Mouse (Mus musculus) heart, postnatal 0 days (tissue): ENCODE results near the gene Taf3. TPM values are rescaled to one million over a fixed set of nuclear protein-coding genes. Genes with fewer than 3 reads are reported as not detected.

Experiments
- ATAC-seq: fragments of 200-750 bp; cut with Nextera tagmentation; 2 replicates; pipeline ENCODE4 v1.8.0; 2017; ENCODE audit warnings: low read depth, moderate number of reproducible peaks, moderate library complexity; ENCODE audit not compliant: insufficient read depth
- DNase-seq: peaks from one replicate; pipeline ENCODE4 v3.0.0-alpha.2; 2016; ENCODE audit warnings: low spot score
- H3K27ac ChIP-seq: fragments of 300-500 bp; sonication (generic); 2 replicates; pipeline ENCODE4 v1.5.1; 2014; ENCODE audit warnings: low read depth, mild to moderate bottlenecking
- H3K27me3 ChIP-seq: fragments of 300-500 bp; sonication (generic); 2 replicates; pipeline ENCODE4 v1.6.1; 2014; ENCODE audit warnings: low read length, mixed read lengths; ENCODE audit not compliant: control insufficient read depth, insufficient read depth
- H3K36me3 ChIP-seq: fragments of 300-500 bp; sonication (generic); replicated peaks from 2 replicates; pipeline ENCODE4 v1.6.1; 2014; ENCODE audit warnings: low read length, mixed read lengths; ENCODE audit not compliant: control insufficient read depth, insufficient read depth
- H3K4me1 ChIP-seq: fragments of 300-500 bp; sonication (generic); 2 replicates; pipeline ENCODE4 v1.6.1; 2014; ENCODE audit warnings: antibody characterized with exemption; ENCODE audit not compliant: control insufficient read depth, insufficient read depth
- H3K4me2 ChIP-seq: fragments of 300-500 bp; sonication (generic); 2 replicates; pipeline ENCODE4 v1.6.1; 2014; ENCODE audit warnings: low read depth, mild to moderate bottlenecking, low read length, moderate library complexity
- H3K4me3 ChIP-seq: fragments of 300-500 bp; sonication (generic); 2 replicates; pipeline ENCODE4 v1.5.1; 2014; ENCODE audit warnings: low read depth, low read length
- H3K9ac ChIP-seq: fragments of 300-500 bp; sonication (generic); replicated peaks from 2 replicates; pipeline ENCODE4 v1.6.1; 2014; ENCODE audit warnings: low read depth, low read length, mixed read lengths
- H3K9me3 ChIP-seq: fragments of 300-500 bp; sonication (generic); replicated peaks from 2 replicates; pipeline ENCODE4 v1.6.1; 2016; ENCODE audit warnings: low read length; ENCODE audit not compliant: control insufficient read depth
- CTCF ChIP-seq: IDR thresholded peaks from 2 replicates; pipeline ENCODE4 v1.5.1; 2016; ENCODE audit warnings: antibody characterized with exemption, control low read depth, low read depth
- EP300 ChIP-seq: IDR thresholded peaks from 2 replicates; pipeline ENCODE4 v1.6.1; 2016; ENCODE audit warnings: antibody characterized with exemption, low read depth
- WGBS: fragments of 180-500 bp; shearing (Covaris S2); extraction: QIAGEN DNeasy Blood & Tissue Kit; methylation state at CpG from one replicate; pipeline ENCODE4 v1.1.7; 2014; 5-methylcytosine and 5-hydroxymethylcytosine counted together
- polyA plus RNA-seq: library from polyadenylated mRNA; unstranded; fragments of >200 nt; fragmentation: Nextera tagmentation; extraction: Ambion mirVana; gene quantifications from 2 replicates; pipeline ENCODE4 v1.2.1, GENCODE M21; 2015
- total RNA-seq: library from RNA; depleted of rRNA; stranded (reverse); fragments of >200 nt; gene quantifications from 2 replicates; pipeline ENCODE4 v1.2.3, GENCODE M21; 2014; ENCODE audit warnings: low replicate concordance; rRNA removed

The Taf3 gene
- 2.2 and 3.0 TPM in 2 replicates for total RNA-seq
- 6.3 and 6.6 TPM in 2 replicates for polyA plus RNA-seq

- peak; percentile 93 for ATAC-seq
- Histone ChIP-seq H3K4me2 (peak within 1 kb of the TSS; percentile 93), H3K9ac (peak within 1 kb of the TSS; percentile 91), H3K9me3 (no peaks in the 10 kb centered on the region), H3K27me3 (no peaks in the 10 kb centered on the region), H3K27ac (peak within 1 kb of the TSS; percentile 55; the same call in 1 of the 2 replicates), H3K4me1 (peaks cover 8% of the 10 kb centered on the region; the same call in 1 of the 2 replicates), H3K4me3 (peak within 1 kb of the TSS; percentile 99), H3K36me3 (0 out of 2 replicates have a peak, but pooled peaks cover 3% of the 10 kb centered on the region)
- WGBS: under 1% methylated on average over 35 of the region's 36 CpGs
- TF ChIP-seq CTCF (no peak), EP300 (no peak)
- DNase-seq: peak; percentile 93
These were observed at the start of gene Taf3 for GRCm38 (mm10) chr2:10048461-10048860. Gene Taf3 (minus strand): TSS chr2:10048596.

GRCm38 (mm10) chr2:10094327-10095100 lies 46.1 kb upstream of the Taf3 start:
- 87% methylated on average over 14 of the region's 14 CpGs for WGBS
- no peak overlapping the region for H3K4me3 ChIP-seq
- H3K9me3 ChIP-seq: no peaks in the 10 kb centered on the region
- ATAC-seq: no peak
- no peak for TF ChIP-seq EP300
- TF ChIP-seq CTCF: no peak
- no peaks in the 10 kb centered on the region for H3K4me1 ChIP-seq
- no peaks in the 10 kb centered on the region for H3K27me3 ChIP-seq
- no peak for DNase-seq
- H3K36me3 ChIP-seq: peaks cover 41% of the 10 kb centered on the region
- no peak overlapping the region for H3K9ac ChIP-seq
- no peak overlapping the region for H3K27ac ChIP-seq
- H3K4me2 ChIP-seq: no peak overlapping the region

GRCm38 (mm10) chr2:10087256-10087850 lies 39.0 kb upstream of the Taf3 start:
- Histone ChIP-seq H3K4me3 (no peak overlapping the region), H3K27me3 (no peaks in the 10 kb centered on the region), H3K9ac (no peak overlapping the region), H3K4me2 (no peak overlapping the region), H3K4me1 (no peaks in the 10 kb centered on the region), H3K9me3 (no peaks in the 10 kb centered on the region), H3K27ac (no peak overlapping the region), H3K36me3 (peaks cover 30% of the 10 kb centered on the region)
- no peak for DNase-seq
- ATAC-seq: no peak
- WGBS: 83% methylated on average over 8 of the region's 8 CpGs
- TF ChIP-seq EP300 (no peak), CTCF (no peak)

- no peak overlapping the region for H3K4me3 ChIP-seq
- H3K36me3 ChIP-seq: no peaks in the 10 kb centered on the region; the same call in none of the 2 replicates
- H3K27me3 ChIP-seq: no peaks in the 10 kb centered on the region
- H3K4me1 ChIP-seq: peaks cover 14% of the 10 kb centered on the region
- DNase-seq: no peak
- H3K9me3 ChIP-seq: no peaks in the 10 kb centered on the region
- no peak overlapping the region for H3K27ac ChIP-seq
- H3K9ac ChIP-seq: no peak overlapping the region
- TF ChIP-seq EP300 (no peak), CTCF (no peak)
- WGBS: 77% methylated on average over 1 of the region's 1 CpGs
- H3K4me2 ChIP-seq: no peak overlapping the region
- ATAC-seq: no peak
These were observed 34.3 kb upstream of the Taf3 start for GRCm38 (mm10) chr2:10082737-10083136.

GRCm38 (mm10) chr2:10081453-10082080 lies 33.2 kb upstream of the Taf3 start:
- no peaks in the 10 kb centered on the region for H3K27me3 ChIP-seq
- H3K4me2 ChIP-seq: peak overlapping the region; percentile 80
- H3K27ac ChIP-seq: no peak overlapping the region
- no peak for TF ChIP-seq CTCF
- no peak for TF ChIP-seq EP300
- 81% methylated on average over 5 of the region's 5 CpGs for WGBS
- H3K9ac ChIP-seq: 0 out of 2 replicates have a peak overlapping the region, but pooled peaks have one; percentile 99
- ATAC-seq (no peak), DNase-seq (no peak)
- H3K36me3 ChIP-seq: no peaks in the 10 kb centered on the region; the same call in 1 of the 2 replicates
- H3K4me3 ChIP-seq: peak overlapping the region; percentile 92; the same call in 1 of the 2 replicates
- H3K4me1 ChIP-seq: peaks cover 14% of the 10 kb centered on the region
- H3K9me3 ChIP-seq: no peaks in the 10 kb centered on the region
